ENCODE assay signal across 16 mouse cellular contexts in the genomic region with DNA sequence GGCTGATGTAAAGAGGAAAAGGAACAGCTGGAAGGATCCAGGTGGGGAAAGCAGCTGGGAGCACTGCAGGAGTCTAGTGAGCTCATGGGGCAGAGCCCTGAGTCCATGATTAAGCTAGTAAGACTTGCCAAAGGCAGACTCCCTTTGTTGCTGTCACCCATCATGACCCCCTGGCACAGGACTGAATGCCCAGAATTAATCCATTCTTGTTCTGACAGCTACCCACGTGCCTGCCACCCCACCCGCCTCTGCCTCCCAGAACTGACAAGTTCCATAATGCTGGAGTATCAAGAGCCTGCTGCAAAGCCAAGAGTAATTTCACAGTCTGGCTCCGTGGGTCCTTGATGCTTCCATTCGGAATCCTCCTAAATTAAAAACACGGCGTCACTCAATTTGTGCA.
DNase-seq lines count a peak whose midpoint lies in the region; ATAC-seq and TF ChIP-seq lines count a peak whose summit lies in the region.
"Had no signal": no experiment of that assay in that cellular context is flagged by ENCODE, and none has a peak within 500 bp of the region (broad histone marks: within the 10 kb centered on the region; RNA-seq: fewer than 3 reads in every experiment).

No protein-coding gene starts in this region.

- WGBS in stomach, postnatal 0 days: 49% methylated on average over 6 of the region's 6 CpGs

- H3K9ac ChIP-seq in stomach, postnatal 0 days (ENCODE audit: low read length): no peak overlapping the region
- H3K9ac ChIP-seq: embryonic facial prominence, embryonic 13.5 days; liver, embryonic 15.5 days; neural tube, embryonic 13.5 days had no signal

- no peaks in the 10 kb centered on the region for H3K4me1 ChIP-seq in stomach, postnatal 0 days (replicated peaks; ENCODE audit: control insufficient read depth, insufficient read depth)
- H3K4me1 ChIP-seq: liver, embryonic 15.5 days; neural tube, embryonic 13.5 days had no signal

- H3K36me3 ChIP-seq in stomach, postnatal 0 days (ENCODE audit: control insufficient read depth, insufficient read depth, low read length): no peaks in the 10 kb centered on the region
- H3K36me3 ChIP-seq: embryonic facial prominence, embryonic 13.5 days; liver, embryonic 15.5 days; neural tube, embryonic 13.5 days had no signal

- no peak overlapping the region for H3K4me2 ChIP-seq in stomach, postnatal 0 days (replicated peaks; ENCODE audit: low read depth)
- H3K4me2 ChIP-seq: embryonic facial prominence, embryonic 13.5 days; liver, embryonic 15.5 days; neural tube, embryonic 13.5 days had no signal

- no peaks in the 10 kb centered on the region for H3K9me3 ChIP-seq in stomach, postnatal 0 days (ENCODE audit: control insufficient read depth, low read length)
- H3K9me3 ChIP-seq: embryonic facial prominence, embryonic 13.5 days; liver, embryonic 15.5 days; neural tube, embryonic 13.5 days had no signal

- DNase-seq in layer of hippocampus, adult 8-10 months (ENCODE audit: low spot score in 2 of 2): peak; percentile 14 to 31
- DNase-seq in layer of hippocampus, adult 9-10 months (ENCODE audit: low spot score): no peak
- DNase-seq in left cerebral cortex, adult 8-10 months (ENCODE audit: low spot score in 2 of 2): peak; percentile 4 to 15
- DNase-seq in right cerebral cortex, postnatal 10 days (ENCODE audit: low spot score in 2 of 2): peak; percentile 47 to 56
- no peak for DNase-seq in adrenal gland, postnatal 10 days
- DNase-seq in retina, postnatal 1 day: no peak
- DNase-seq in stomach, postnatal 0 days (ENCODE audit: low spot score): no peak
- DNase-seq: cerebellum, postnatal 25 days; spleen, adult 18-20 months had no signal

- no peak for TF ChIP-seq CTCF in stomach, postnatal 0 days (IDR thresholded peaks at IDR 0.05; ENCODE audit: low read depth)

- no peak overlapping the region for H3K4me3 ChIP-seq in stomach, postnatal 0 days (ENCODE audit: low read depth, low read length)
- H3K4me3 ChIP-seq: embryonic facial prominence, embryonic 13.5 days; liver, embryonic 15.5 days; neural tube, embryonic 13.5 days had no signal

- TF ChIP-seq EP300 in stomach, postnatal 0 days (optimal IDR thresholded peaks at IDR 0.05): no peak

- H3K27ac ChIP-seq in stomach, postnatal 0 days (replicated peaks): no peak overlapping the region
- H3K27ac ChIP-seq: embryonic facial prominence, embryonic 13.5 days; kidney, postnatal 0 days; liver, embryonic 15.5 days; neural tube, embryonic 13.5 days had no signal

- H3K27me3 ChIP-seq in stomach, postnatal 0 days (ENCODE audit: control insufficient read depth, insufficient read depth, low read length): no peaks in the 10 kb centered on the region
- H3K27me3 ChIP-seq: CH12.LX; liver, embryonic 15.5 days had no signal

- ATAC-seq in frontal cortex, adult (ENCODE audit: low TSS enrichment): peak; percentile 65
- ATAC-seq in stomach, postnatal 0 days (ENCODE audit: low FRiP score, low TSS enrichment): no peak
- ATAC-seq: inflammation-experienced regulatory T-cells, adult 6 months had no signal

Comparison
In these comparisons a context has a peak if more than half of its experiments do, and no peak if none do; other contexts are left out.
1. DNase-seq: peak in layer of hippocampus, adult 8-10 months (2 of 2), left cerebral cortex, adult 8-10 months (2 of 2) and right cerebral cortex, postnatal 10 days (2 of 2); none in layer of hippocampus, adult 9-10 months (single experiment), adrenal gland, postnatal 10 days (single experiment), retina, postnatal 1 day (single experiment) and stomach, postnatal 0 days (single experiment).